Mouse (Mus musculus) CH12.LX (cell line): Measurements from ENCODE around the gene Zeb2. TPM values are rescaled to one million over a fixed set of nuclear protein-coding genes. Genes with fewer than 3 reads are reported as not detected.

Source experiments
- DNase-seq: peaks from one replicate; pipeline ENCODE4 v3.0.0-alpha.2; 2013; ENCODE audit errors: extremely low read depth
- H3K27ac ChIP-seq: 2 replicates; pipeline ENCODE4 v1.5.1; 2012; ENCODE audit warnings: low read depth, mild to moderate bottlenecking, control low read depth, moderate library complexity; ENCODE audit not compliant: insufficient read depth
- H3K27me3 ChIP-seq: replicated peaks from 2 replicates; pipeline ENCODE3; 2012; ENCODE audit warnings: inconsistent platforms
- H3K36me3 ChIP-seq, 2 experiments: replicated peaks in 1 of 2; 2 replicates each; pipeline versions ENCODE3 to v1.6.1; 2012; ENCODE audit warnings: inconsistent platforms in 1 of 2, low read length in 1 of 2, mild to moderate bottlenecking in 1 of 2, mixed read lengths in 1 of 2, moderate library complexity in 1 of 2; ENCODE audit not compliant: control insufficient read depth in 1 of 2, insufficient read depth in 1 of 2
- H3K4me1 ChIP-seq, 2 experiments: 2 replicates each; pipeline ENCODE4 v1.6.1; 2012; ENCODE audit warnings: inconsistent platforms in 1 of 2, moderate library complexity in 1 of 2; ENCODE audit not compliant: insufficient read depth in 2 of 2, control insufficient read depth in 1 of 2
- H3K4me2 ChIP-seq: 2 replicates; pipeline ENCODE4 v1.6.1; 2012; ENCODE audit warnings: low read depth, mild to moderate bottlenecking, control low read depth; ENCODE audit not compliant: poor library complexity, insufficient read depth, severe bottlenecking
- H3K4me3 ChIP-seq, 3 experiments: fragments of 150-350 bp in 1 of 3; sonication (generic) in 1 of 3; replicated peaks in 1 of 3; 2 replicates each; pipeline versions ENCODE3 to v1.5.1; 2011 to 2012; ENCODE audit warnings: low read depth in 2 of 3, low read length in 2 of 3, mild to moderate bottlenecking in 2 of 3, moderate library complexity in 2 of 3, control low read depth in 1 of 3, improper control_type of control experiment in 1 of 3, inconsistent platforms in 1 of 3, mixed read lengths in 1 of 3; ENCODE audit not compliant: poor library complexity in 1 of 3
- H3K79me2 ChIP-seq: replicated peaks from 2 replicates; pipeline ENCODE4 v1.6.1; 2012; ENCODE audit warnings: mild to moderate bottlenecking, moderate library complexity; ENCODE audit not compliant: control insufficient read depth, poor library complexity, insufficient read depth, severe bottlenecking; ENCODE audit errors: extremely low read depth
- H3K9ac ChIP-seq: 2 replicates; pipeline ENCODE4 v1.6.1; 2012; ENCODE audit warnings: low read depth, mild to moderate bottlenecking, control low read depth, moderate library complexity; ENCODE audit not compliant: insufficient read depth
- H3K9me3 ChIP-seq: replicated peaks from 2 replicates; pipeline ENCODE3; 2012; ENCODE audit warnings: low read length, inconsistent platforms, mixed read lengths
- BHLHE40 ChIP-seq: IDR thresholded peaks from 2 replicates; pipeline ENCODE4 v1.6.1; 2011; ENCODE audit warnings: mild to moderate bottlenecking, low read depth, low read length, improper control_type of control experiment
- CHD2 ChIP-seq: IDR thresholded peaks from 2 replicates; pipeline ENCODE4 v1.6.1; 2011; ENCODE audit warnings: low read length, improper control_type of control experiment
- CTCF ChIP-seq, 2 experiments: IDR thresholded peaks in 1 of 2; conservative IDR thresholded peaks in 1 of 2; 2 replicates each; pipeline ENCODE4 v1.5.1; 2011 to 2012; ENCODE audit warnings: low read depth in 2 of 2, low read length in 2 of 2, improper control_type of control experiment in 1 of 2, inconsistent platforms in 1 of 2, mild to moderate bottlenecking in 1 of 2, moderate library complexity in 1 of 2
- EP300 ChIP-seq: IDR thresholded peaks from 2 replicates; pipeline ENCODE4 v1.6.1; 2011; ENCODE audit warnings: low read length, improper control_type of control experiment
- HCFC1 ChIP-seq: IDR thresholded peaks from 2 replicates; pipeline ENCODE4 v1.6.1; 2012; ENCODE audit warnings: low read depth, mild to moderate bottlenecking, inconsistent platforms, low read length, improper control_type of control experiment
- KAT2A ChIP-seq: IDR thresholded peaks from 2 replicates; pipeline ENCODE4 v1.6.1; 2012; ENCODE audit warnings: low read length, improper control_type of control experiment, inconsistent platforms; ENCODE audit not compliant: insufficient replicate concordance
- MAFK ChIP-seq: IDR thresholded peaks from 2 replicates; pipeline ENCODE4 v1.6.1; 2011; ENCODE audit warnings: low read length, improper control_type of control experiment; ENCODE audit not compliant: insufficient replicate concordance
- MAX ChIP-seq: IDR thresholded peaks from 2 replicates; pipeline ENCODE4 v1.6.1; 2011; ENCODE audit warnings: low read length, improper control_type of control experiment
- MAZ ChIP-seq: IDR thresholded peaks from 2 replicates; pipeline ENCODE4 v1.6.1; 2012; ENCODE audit warnings: low read depth, mild to moderate bottlenecking, inconsistent platforms, low read length, improper control_type of control experiment, moderate library complexity
- MEF2A ChIP-seq: IDR thresholded peaks from 2 replicates; pipeline ENCODE4 v1.6.1; 2014; ENCODE audit warnings: low read depth, mild to moderate bottlenecking, inconsistent platforms, low read length, improper control_type of control experiment, borderline replicate concordance
- MXI1 ChIP-seq: IDR thresholded peaks from 2 replicates; pipeline ENCODE4 v1.6.1; 2011; ENCODE audit warnings: mild to moderate bottlenecking, low read depth, low read length, improper control_type of control experiment
- MYC ChIP-seq: IDR thresholded peaks from 2 replicates; pipeline ENCODE4 v1.6.1; 2011; ENCODE audit warnings: low read depth, mild to moderate bottlenecking, improper control_type of control experiment, low read length
- PAX5 ChIP-seq: IDR thresholded peaks from 2 replicates; pipeline ENCODE4 v1.6.1; 2012; ENCODE audit warnings: low read length, inconsistent platforms, mixed read lengths
- POLR2A ChIP-seq: IDR thresholded peaks from 2 replicates; pipeline ENCODE4 v1.6.1; 2011; ENCODE audit warnings: low read depth, mild to moderate bottlenecking, improper control_type of control experiment, low read length
- POLR2AphosphoS2 ChIP-seq: IDR thresholded peaks from 2 replicates; pipeline ENCODE4 v1.6.1; 2011; ENCODE audit warnings: low read depth, low read length, improper control_type of control experiment
- SIN3A ChIP-seq: IDR thresholded peaks from 2 replicates; pipeline ENCODE4 v1.6.1; 2012; ENCODE audit warnings: low read length, improper control_type of control experiment, inconsistent platforms
- SMC3 ChIP-seq: IDR thresholded peaks from 2 replicates; pipeline ENCODE4 v1.6.1; 2011; ENCODE audit warnings: low read depth, low read length, improper control_type of control experiment
- TCF12 ChIP-seq: IDR thresholded peaks from 2 replicates; pipeline ENCODE4 v1.6.1; 2014; ENCODE audit warnings: low read depth, mild to moderate bottlenecking, inconsistent platforms, low read length, improper control_type of control experiment
- UBTF ChIP-seq: IDR thresholded peaks from 2 replicates; pipeline ENCODE4 v1.6.1; 2012; ENCODE audit warnings: low read depth, mild to moderate bottlenecking, inconsistent platforms, low read length, improper control_type of control experiment, moderate library complexity
- USF2 ChIP-seq: conservative IDR thresholded peaks from 2 replicates; pipeline ENCODE4 v1.6.1; 2011; ENCODE audit warnings: low read depth, low read length, improper control_type of control experiment
- ZNF384 ChIP-seq: IDR thresholded peaks from 2 replicates; pipeline ENCODE4 v1.6.1; 2012; ENCODE audit warnings: low read depth, low read length, improper control_type of control experiment, inconsistent platforms
- dilution Hi-C: fragments of 300-500 bp; cut with MboI; formaldehyde crosslinking; loops from 2 replicates; pipeline ENCODE4 v1.14.3; 2020; ENCODE audit warnings: low sequenced_read_pairs; ENCODE audit not compliant: extremely low pct_unique_long_range_greater_than_20kb, extremely low pct_ligation_motif_present
- in situ Hi-C: fragments of 300-500 bp; cut with MboI; formaldehyde crosslinking; loops from 3 replicates; pipeline ENCODE4 v1.14.3; 2019; ENCODE audit warnings: low sequenced_read_pairs, low pct_ligation_motif_present, low pct_unique_long_range_greater_than_20kb, mixed read lengths
- polyA plus RNA-seq: library from polyadenylated mRNA; unstranded; fragments of >175 nt; gene quantifications from 2 replicates; pipeline ENCODE4 v1.2.1, GENCODE M21; 2012; ENCODE audit warnings: low read depth; ENCODE audit not compliant: insufficient read length
- total RNA-seq, 2 experiments: library from RNA; depleted of rRNA; stranded (reverse); fragments of 300-350 nt in 1 of 2; fragments of >200 nt in 1 of 2; gene quantifications; 2 replicates each; pipeline ENCODE4 v1.2.3; 2012 to 2014

The Zeb2 gene
- total and polyA plus RNA-seq, 3 experiments, result 12.9 to 25.8 (median 20.8) TPM

DNA sequence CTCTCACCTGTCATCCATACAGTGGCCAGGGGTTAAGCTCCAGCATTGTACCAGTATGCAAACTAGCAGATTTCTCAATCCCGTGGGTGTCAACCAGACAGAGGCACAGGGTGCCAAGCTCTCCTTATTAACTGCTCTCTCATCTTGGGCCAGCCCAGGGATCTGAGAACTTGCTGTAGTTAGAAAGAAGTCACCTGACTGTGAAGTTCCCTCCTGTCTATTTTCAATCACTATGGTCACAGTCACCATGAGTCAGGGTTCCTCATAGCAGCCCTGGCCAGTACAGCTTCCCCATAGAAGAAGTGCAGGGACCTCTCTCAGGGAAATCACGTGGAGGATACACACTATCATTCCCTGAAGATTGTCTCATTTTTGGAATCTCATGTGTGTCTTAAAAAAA, 67.9 kb downstream of the Zeb2 start (continued):
- TF ChIP-seq SMC3 (no peak; the same call in 1 of the 2 replicates), POLR2A (no peak), SIN3A (peak; percentile 74), PAX5 (no peak), ZNF384 (no peak), MAX (peak; percentile 79), CTCF (conservative IDR thresholded peaks at IDR 0.05 in 1 of 2, IDR thresholded peaks at IDR 0.05 in 1 of 2; ENCODE audit: low read depth in 2 of 2, low read length in 2 of 2) (no peak), HCFC1 (no peak), UBTF (0 out of 2 replicates have a peak, but pooled peaks have one; percentile 36), MAZ (no peak), MXI1 (no peak; the same call in 1 of the 2 replicates), TCF12 (peak; percentile 61; the same call in 1 of the 2 replicates), BHLHE40 (peak; percentile 95), MEF2A (peak; percentile 84)

DNA sequence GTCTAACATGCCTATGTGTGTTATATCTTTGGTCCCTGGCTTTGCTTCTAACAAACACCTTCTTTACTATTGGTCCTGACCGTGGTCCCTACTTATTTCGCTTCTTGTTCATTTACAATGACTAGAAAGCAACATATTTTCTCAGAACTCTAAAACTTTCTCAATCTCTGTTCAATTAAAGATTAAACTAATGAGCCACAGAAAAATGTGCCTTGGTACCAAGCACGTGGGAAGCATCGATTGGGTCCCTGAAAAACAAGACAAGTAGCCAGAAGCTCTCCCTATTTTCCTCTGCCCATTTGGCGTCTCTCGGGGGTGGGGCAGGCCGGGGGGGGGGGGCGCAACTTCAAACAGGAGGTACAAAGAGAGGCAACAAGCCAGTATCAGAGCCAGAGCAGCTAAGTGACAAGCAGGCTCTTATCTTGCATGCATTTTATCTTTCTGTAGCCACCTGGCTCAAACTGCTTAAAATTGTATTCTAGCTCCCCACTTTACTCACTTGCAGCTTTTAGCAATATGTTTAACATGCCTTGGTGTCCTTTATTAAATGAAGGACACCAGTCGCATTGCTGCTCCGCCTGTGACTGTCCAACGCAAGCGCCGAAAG, 76.4 kb downstream of the Zeb2 start:
- dilution Hi-C loops, result no loop called here
- Histone ChIP-seq H3K4me2 (no peak overlapping the region), H3K27me3 (no peaks in the 10 kb centered on the region), H3K27ac (no peak overlapping the region), H3K9me3 (no peaks in the 10 kb centered on the region), H3K9ac (no peak overlapping the region), H3K79me2 (peaks cover 73% of the 10 kb centered on the region), H3K36me3 (peaks cover 5 to 24% of the 10 kb centered on the region in 2 experiments), H3K4me1 (peaks cover 12 to 92% of the 10 kb centered on the region in 2 experiments), H3K4me3 (no peak overlapping the region)
- TF ChIP-seq PAX5, result no peak
- no peak for TF ChIP-seq SIN3A
- TF ChIP-seq POLR2AphosphoS2, result no peak
- TF ChIP-seq HCFC1, result no peak
- DNase-seq, result no peak
- in situ Hi-C loops, result no loop called here

GRCm38 (mm10) chr2:45039503-45039902, 77.7 kb downstream of the Zeb2 start:
- H3K79me2 ChIP-seq, result peaks cover 73% of the 10 kb centered on the region
- H3K36me3 ChIP-seq, result peaks cover 0 to 21% of the 10 kb centered on the region in 2 experiments
- TF ChIP-seq KAT2A, result 0 out of 2 replicates have a peak, but pooled peaks have one; percentile 9
- 0 out of 2 replicates have a peak, but pooled peaks have one; percentile 22 for TF ChIP-seq MAFK
- 0 out of 2 replicates have a peak, but pooled peaks have one; percentile 31 for TF ChIP-seq EP300
- peak; percentile 57 for TF ChIP-seq CHD2
- TF ChIP-seq USF2, result no peak
- 0 out of 2 replicates have a peak, but pooled peaks have one; percentile 16 for TF ChIP-seq MYC
- no peak overlapping the region for H3K9ac ChIP-seq
- DNase-seq, result no peak
- no peak overlapping the region for H3K27ac ChIP-seq
- no peak overlapping the region for H3K4me3 ChIP-seq
- no peak overlapping the region for H3K4me2 ChIP-seq
- dilution Hi-C loops, result no loop called here
- in situ Hi-C loops, result no loop called here
- no peaks in the 10 kb centered on the region for H3K9me3 ChIP-seq
- H3K4me1 ChIP-seq, result peaks cover 8 to 93% of the 10 kb centered on the region in 2 experiments; a peak in 3 of 4 replicates
- no peaks in the 10 kb centered on the region for H3K27me3 ChIP-seq
